Mouse (Mus musculus) gonadal fat pad, adult 2 months (tissue): ENCODE results near the gene Klc1. TPM values are rescaled to one million over a fixed set of nuclear protein-coding genes. Genes with fewer than 3 reads are reported as not detected.
A peak's percentile ranks its signal among the peaks of the same experiment; 100 is the strongest.

Source experiments
- DNase-seq: peaks from one replicate; pipeline ENCODE4 v3.0.0-alpha.2; 2012; ENCODE audit warnings: low read depth
- polyA plus RNA-seq: library from polyadenylated mRNA; depleted of rRNA; stranded (reverse); fragments of >200 nt; gene quantifications from 2 replicates; pipeline ENCODE4 v1.2.3, GENCODE M21; 2012

Klc1 gene
- polyA plus RNA-seq, 1 experiment: 48.2 TPM

GRCm38 (mm10) chr12:111813766-111814617 is 55.3 kb downstream of the Klc1 start, which contains the start of the genes Xrcc3 and Zfyve21:
Gene Xrcc3, minus strand, starts transcription at chr12:111813873.
Gene Zfyve21, plus strand, starts transcription at chr12:111814170.
- DNase-seq: peak; percentile 91

- no peak for DNase-seq
Observed at GRCm38 (mm10) chr12:111814769-111815762, 56.4 kb downstream of the Klc1 start.

- DNase-seq: no peak
Observed at GRCm38 (mm10) chr12:111816528-111816927, 57.9 kb downstream of the Klc1 start.

- no peak for DNase-seq
Observed at GRCm38 (mm10) chr12:111816967-111817366, 58.3 kb downstream of the Klc1 start.

- DNase-seq: no peak
Observed at GRCm38 (mm10) chr12:111817991-111818390, 59.3 kb downstream of the Klc1 start.

- DNase-seq: peak; percentile 75
Observed at GRCm38 (mm10) chr12:111819936-111820335, 61.3 kb downstream of the Klc1 start.

- no peak for DNase-seq
Observed at GRCm38 (mm10) chr12:111820708-111821107, 62.1 kb downstream of the Klc1 start.

GRCm38 (mm10) chr12:111821931-111822330 is 63.3 kb downstream of the Klc1 start:
- DNase-seq: no peak

- DNase-seq: no peak
Observed at GRCm38 (mm10) chr12:111827556-111827955, 68.9 kb downstream of the Klc1 start.

- no peak for DNase-seq
Observed at GRCm38 (mm10) chr12:111829447-111829846, 70.8 kb downstream of the Klc1 start.

GRCm38 (mm10) chr12:111829954-111830353 is 71.3 kb downstream of the Klc1 start:
- DNase-seq: no peak

GRCm38 (mm10) chr12:111830375-111830774 is 71.7 kb downstream of the Klc1 start:
- DNase-seq: no peak

GRCm38 (mm10) chr12:111832643-111833042 is 74.0 kb downstream of the Klc1 start:
- no peak for DNase-seq

- no peak for DNase-seq
Observed at GRCm38 (mm10) chr12:111833457-111833856, 74.8 kb downstream of the Klc1 start.

GRCm38 (mm10) chr12:111842565-111843433 is 84.2 kb downstream of the Klc1 start:
- no peak for DNase-seq

- no peak for DNase-seq
Observed at GRCm38 (mm10) chr12:111843470-111843869, 84.8 kb downstream of the Klc1 start.

GRCm38 (mm10) chr12:111845953-111846352 is 87.3 kb downstream of the Klc1 start:
- DNase-seq: no peak

- DNase-seq: no peak
Observed at GRCm38 (mm10) chr12:111846815-111847214, 88.2 kb downstream of the Klc1 start.

GRCm38 (mm10) chr12:111848300-111848798 is 89.7 kb downstream of the Klc1 start:
- no peak for DNase-seq

- DNase-seq: no peak
Observed at GRCm38 (mm10) chr12:111851235-111851634, 92.6 kb downstream of the Klc1 start.

GRCm38 (mm10) chr12:111851745-111852144 is 93.1 kb downstream of the Klc1 start:
- no peak for DNase-seq
